Mouse (Mus musculus) skeletal muscle tissue, adult 2 months (tissue): ENCODE data around the gene Cpe.

Source experiments
- DNase-seq: peaks from one replicate; pipeline ENCODE4 v3.0.0-alpha.2; 2012; ENCODE audit warnings: low read depth, low spot score

The Cpe gene

DNA sequence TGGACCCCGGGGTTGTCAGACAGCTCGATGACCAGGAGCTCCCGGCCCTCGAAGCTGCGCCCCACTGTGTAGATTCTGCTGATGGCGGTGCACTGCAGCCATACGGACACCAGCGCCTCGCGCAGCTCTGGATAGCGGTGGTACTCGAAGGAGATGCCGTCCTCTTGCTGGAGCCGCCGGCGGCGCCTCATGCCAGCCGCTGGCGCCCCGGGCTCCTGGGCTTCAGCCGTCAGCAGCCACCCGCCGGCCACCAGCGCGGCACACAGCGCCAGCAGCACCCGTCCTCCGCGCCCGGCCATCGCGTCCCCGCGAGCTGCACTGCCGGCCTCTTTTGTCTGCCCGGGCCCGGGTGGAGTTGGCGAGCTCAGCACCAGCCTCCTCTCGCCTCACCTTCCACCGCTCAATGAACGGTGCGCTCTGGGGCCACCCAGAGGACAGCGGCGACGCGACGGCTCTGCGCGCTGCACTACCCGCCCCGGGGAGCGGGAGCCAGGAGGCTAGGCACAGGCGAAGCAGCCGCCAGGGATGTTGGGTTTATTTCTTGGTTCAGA, at the start of gene Cpe:
Gene Cpe (minus strand): TSS at position 404 of the 551 bp plus-strand sequence.
- DNase-seq, result peak; percentile 68

DNA sequence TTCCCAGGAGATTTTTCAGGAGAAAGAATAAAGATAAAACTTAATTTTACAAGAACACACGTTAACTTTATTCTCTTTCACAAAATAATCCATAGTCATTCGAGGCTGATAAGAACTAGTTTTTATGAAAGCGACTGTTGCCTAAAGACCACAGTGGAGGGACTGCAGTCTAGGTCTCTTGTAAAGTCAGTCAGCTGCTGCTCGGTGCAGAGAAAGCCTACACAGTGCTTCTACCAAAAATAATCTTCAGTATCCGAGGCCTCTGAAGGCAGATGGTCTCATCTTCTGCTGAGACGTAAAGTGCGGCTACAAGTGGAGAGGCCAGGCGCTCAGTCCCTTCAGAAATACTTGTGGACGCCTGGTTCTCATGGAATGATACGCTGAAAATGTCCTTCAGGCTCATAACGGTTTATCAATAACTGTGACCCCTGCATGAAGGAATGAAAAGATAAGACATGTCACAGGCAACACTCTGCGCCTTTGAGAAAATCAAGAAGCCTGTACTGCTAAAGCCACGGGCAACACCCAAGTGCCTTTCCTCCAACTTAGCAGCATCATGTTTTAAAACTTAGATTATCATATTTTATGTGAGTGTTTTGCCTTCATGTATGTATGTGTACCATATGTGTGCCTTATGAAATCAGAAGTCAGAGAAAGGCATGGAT, 47.8 kb upstream of the Cpe start:
- DNase-seq, result no peak

DNA sequence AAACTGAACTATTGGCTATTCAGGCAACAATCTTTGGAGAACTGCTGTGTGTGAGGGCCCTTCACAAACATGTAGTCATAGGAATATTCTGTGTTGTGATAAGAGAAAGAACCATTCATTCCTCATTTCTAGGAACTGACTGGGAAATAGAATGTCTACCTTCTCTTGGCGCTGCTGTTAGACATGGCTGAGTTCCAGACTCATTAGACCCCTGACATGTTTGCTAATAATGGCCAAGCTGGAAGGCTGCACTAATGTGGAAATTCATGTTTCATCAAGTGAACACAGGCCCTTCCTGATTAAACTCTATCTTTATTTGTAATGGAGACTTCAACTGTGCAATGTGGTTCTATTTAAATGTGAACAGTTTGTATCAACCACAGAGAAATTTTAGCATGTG, 46.1 kb upstream of the Cpe start:
- DNase-seq, result no peak

DNA sequence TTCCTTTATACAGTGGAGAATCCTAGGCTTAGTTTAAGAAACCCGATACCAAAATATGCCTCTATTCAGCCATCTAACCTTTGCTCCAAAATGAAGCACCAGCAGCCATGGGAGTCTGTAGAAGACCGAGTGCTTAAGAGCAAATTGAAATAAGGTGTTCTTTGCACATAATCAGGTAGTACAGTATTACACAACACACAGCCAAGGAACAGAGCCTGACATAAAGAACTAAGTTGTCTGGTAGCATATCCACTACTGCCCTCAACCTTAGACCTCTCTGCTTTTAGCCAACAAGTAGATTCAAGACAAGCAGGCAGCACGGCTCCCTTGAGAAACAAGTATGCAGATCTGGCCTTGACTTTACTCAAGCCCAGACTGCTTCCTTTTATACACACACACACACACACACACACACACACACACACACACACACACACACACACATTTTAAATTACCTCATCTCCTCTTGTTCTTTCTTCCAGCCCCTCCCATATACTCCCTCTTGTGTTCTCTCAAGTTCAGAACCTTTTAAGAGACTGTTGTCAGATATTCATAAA, 44.0 kb upstream of the Cpe start:
- no peak for DNase-seq

GRCm38 (mm10) chr8:64735161-64735560, 42.3 kb upstream of the Cpe start:
- DNase-seq, result no peak

GRCm38 (mm10) chr8:64733271-64733943, 40.6 kb upstream of the Cpe start, which contains the start of gene Msmo1:
TSS of gene Msmo1 (minus strand) at chr8:64733792.
- DNase-seq, result peak; percentile 97

DNA sequence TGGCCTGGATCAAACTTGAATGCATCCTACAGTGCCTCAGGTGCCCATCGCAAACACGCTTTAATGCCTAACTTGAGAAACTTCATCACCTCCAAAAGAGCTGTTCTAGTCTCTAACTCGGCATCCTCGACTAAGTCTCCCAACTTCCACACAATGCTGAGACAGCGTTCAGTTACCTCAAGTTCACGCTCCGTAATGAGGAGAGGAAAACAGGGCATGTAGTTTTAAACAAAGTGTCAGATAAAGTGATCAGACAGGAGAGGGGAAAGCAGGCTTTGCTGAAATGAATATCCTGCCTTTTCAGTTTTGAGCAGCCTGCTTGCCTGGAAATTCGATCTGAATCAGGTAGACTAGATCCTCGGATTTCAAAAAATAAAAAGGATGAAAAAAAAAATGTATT, 39.7 kb upstream of the Cpe start:
- DNase-seq, result no peak

DNA sequence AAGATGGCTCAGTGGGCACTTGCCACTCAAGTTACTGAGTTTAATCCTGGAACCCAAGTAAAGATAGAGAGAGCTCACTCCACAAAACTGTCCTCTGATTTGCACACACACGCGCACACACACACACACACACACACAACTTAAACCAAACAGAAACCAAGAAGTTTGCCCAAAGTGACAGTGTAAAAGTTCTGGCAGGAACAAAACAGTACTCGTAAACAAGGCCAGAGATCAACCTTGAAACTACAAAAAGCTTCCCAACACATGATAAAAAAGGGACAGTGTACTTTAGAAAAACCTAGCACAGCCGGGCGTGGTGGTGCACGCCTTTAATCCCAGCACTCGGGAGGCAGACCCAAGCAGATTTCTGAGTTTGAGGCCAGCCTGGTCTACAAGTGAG, 35.3 kb upstream of the Cpe start:
- DNase-seq, result no peak

- peak; percentile 10 for DNase-seq
These were observed 33.4 kb upstream of the Cpe start for GRCm38 (mm10) chr8:64726190-64726695.

- DNase-seq, result no peak
These were observed 30.4 kb upstream of the Cpe start for GRCm38 (mm10) chr8:64723206-64723605.

- no peak for DNase-seq
These were observed 25.0 kb upstream of the Cpe start for GRCm38 (mm10) chr8:64717868-64718267.

DNA sequence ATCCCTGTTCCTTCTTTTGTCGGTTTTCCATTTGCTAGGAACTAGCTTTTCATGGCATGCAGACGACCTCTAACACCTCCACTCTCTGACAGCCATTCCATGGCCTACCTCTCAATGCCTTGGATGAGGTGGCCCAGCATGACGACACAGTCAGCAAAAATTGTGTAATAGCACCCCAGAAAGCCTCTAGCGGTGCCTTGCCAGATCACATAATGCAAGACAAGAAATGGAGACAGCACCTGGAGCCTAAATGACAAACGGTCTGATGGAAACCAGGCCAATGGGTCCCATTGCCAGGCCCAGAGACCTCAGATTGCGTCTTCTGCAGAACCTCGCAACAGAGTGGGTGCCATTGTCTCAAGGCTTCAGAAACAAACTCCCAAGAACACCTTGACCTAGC, 19.6 kb upstream of the Cpe start:
- DNase-seq, result no peak

- DNase-seq, result no peak
These were observed 18.7 kb upstream of the Cpe start for GRCm38 (mm10) chr8:64711544-64711943.

- no peak for DNase-seq
These were observed 14.6 kb upstream of the Cpe start for GRCm38 (mm10) chr8:64707481-64707880.

DNA sequence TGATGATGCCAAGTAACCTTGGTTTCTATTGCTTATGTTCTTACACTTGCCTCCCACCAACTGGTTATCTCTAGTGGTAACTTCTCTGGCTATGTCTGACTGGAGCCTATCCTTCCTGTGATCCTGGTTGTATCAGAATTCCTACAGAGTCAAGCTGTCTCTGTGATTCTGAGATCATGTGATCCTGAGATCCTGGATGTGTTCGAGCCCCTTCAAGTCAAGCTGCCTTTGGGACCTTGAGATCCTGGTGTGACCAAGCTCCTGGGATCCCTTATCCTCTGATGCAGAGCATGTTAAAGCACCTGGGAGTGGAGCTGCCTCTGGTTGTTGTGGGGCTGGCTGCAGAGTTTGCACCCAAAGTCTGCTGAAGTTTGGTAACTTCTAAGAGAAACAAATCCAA, 10.3 kb upstream of the Cpe start:
- DNase-seq, result no peak

- no peak for DNase-seq
These were observed 1.1 kb downstream of the Cpe start for GRCm38 (mm10) chr8:64691591-64692401.

GRCm38 (mm10) chr8:64690845-64691244, 2.0 kb downstream of the Cpe start:
- no peak for DNase-seq

GRCm38 (mm10) chr8:64690306-64690705, 2.5 kb downstream of the Cpe start:
- no peak for DNase-seq

GRCm38 (mm10) chr8:64688741-64689140, 4.1 kb downstream of the Cpe start:
- DNase-seq, result no peak

GRCm38 (mm10) chr8:64688161-64688560, 4.7 kb downstream of the Cpe start:
- DNase-seq, result peak; percentile 83

DNA sequence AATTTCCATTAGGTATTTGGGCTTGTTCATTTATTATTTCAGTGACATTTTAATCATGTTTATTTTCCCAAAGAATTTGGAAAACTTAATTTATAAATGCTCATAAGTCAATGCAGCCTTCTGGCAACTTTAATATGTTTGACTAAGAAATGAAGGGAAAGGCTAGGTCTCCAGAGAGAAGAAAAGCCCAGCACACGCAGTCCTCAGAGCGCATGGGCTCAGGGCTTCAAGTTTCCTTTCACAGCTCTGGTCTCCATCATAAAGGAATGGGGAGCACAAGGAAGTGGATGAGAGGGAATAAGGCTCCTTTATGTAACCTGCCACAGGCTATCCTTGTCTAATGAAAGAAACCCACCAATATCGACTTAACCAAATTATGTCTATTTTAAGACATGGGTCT, 10.4 kb downstream of the Cpe start:
- no peak for DNase-seq

DNA sequence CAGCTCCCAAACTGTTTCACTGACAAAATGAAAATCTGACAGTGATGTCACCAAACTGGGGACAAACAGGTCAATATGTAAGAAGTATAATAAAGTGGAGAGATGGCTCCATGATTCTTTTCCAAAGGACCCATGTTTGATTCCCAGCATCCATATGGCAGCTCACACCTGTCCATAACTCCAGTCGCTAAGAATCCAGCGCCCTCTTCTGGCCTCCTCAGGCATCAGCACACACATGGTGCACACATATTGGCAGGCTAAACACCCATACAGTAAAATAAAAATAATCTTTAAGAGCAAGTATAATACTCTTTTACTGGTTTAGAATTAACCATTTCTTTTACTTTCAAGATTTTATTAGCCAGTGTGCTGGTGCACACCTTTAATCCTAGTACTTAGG, 16.5 kb downstream of the Cpe start:
- DNase-seq, result no peak
